Mouse (Mus musculus) small intestine, adult 2 months (tissue): ENCODE measurements around the gene Klf17.

Experiments used
- CTCF ChIP-seq: fragments of 200-500 bp; IDR thresholded peaks from 2 replicates; pipeline ENCODE4 v1.5.1; 2012; ENCODE audit warnings: low read depth, mild to moderate bottlenecking, control low read depth, inconsistent platforms, low read length, moderate library complexity, mixed read lengths; ENCODE audit not compliant: insufficient replicate concordance, insufficient read length; ENCODE audit errors: extremely low read depth
- POLR2A ChIP-seq: fragments of 200-500 bp; IDR thresholded peaks from 2 replicates; pipeline ENCODE4 v1.6.1; 2012; ENCODE audit warnings: low read depth, mild to moderate bottlenecking, control low read depth, inconsistent platforms, low read length, moderate library complexity

DNA sequence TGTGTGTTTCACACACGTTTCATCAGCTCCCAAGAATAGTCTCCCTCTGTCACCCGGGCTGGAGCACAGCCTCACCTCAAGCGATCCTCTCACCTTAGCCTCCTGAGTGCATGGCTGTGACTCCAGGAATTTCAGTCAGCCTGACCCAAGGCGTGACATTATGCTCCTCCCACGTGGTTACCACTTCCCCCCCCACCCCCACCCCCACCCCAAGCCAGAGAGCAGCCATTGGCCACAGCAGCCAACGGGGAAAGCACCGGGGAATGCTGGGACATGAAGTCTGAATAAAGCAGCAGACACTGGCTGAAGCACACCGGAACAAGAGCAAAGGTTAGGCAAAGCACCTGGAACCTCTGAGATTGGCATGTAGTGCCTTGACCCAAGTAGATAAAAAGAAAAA lies 21.5 kb upstream of the Klf17 start:
- no peak for TF ChIP-seq CTCF
- no peak for TF ChIP-seq POLR2A
